Mouse (Mus musculus): ENCODE measurements around the gene Tarbp1. TPM values are rescaled to one million over a fixed set of nuclear protein-coding genes. Genes with fewer than 3 reads are reported as not detected.
"Not testable (repeated sequence)": the region's sequence is repeated elsewhere in the genome, so short reads cannot be mapped to it uniquely, and the experiment has no call there.

Gene Tarbp1
- polyA plus RNA-seq, 1 experiment from 2014 or later, result 1.4 TPM

DNA sequence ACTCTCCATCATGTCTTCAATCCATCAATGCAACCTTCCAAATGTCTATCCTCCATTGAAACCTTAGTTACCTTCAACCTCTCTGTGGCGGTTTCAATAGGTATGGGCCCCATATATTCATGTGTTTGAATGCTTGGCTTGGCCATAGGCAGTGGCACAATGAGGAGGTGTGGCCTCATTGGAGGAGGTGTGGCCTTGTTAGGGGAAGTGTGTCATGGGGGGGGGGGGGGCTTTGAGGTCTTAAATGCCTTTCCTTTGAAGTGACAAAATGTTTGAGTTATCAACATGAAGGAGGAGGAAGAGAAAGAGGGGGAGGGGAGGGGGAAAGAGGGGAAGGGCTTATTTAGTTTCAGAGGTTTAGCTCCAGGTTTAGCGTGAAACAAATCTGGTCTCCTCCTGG lies 5.5 kb upstream of the Tarbp1 start:
- Histone ChIP-seq H3K27ac (no peak overlapping the region), H3K27me3 (peaks cover 19% of the 10 kb centered on the region), H3K9me3 (replicated peaks) (no peaks in the 10 kb centered on the region), H3K36me3 (ENCODE audit: poor library complexity, severe bottlenecking) (no peaks in the 10 kb centered on the region), H3K4me2 (no peak overlapping the region), H3K4me3 (no peak overlapping the region), H3K4me1 (peaks cover 4% of the 10 kb centered on the region; the same call in 1 of the 2 replicates), H3K9ac (no peak overlapping the region)
- WGBS, result 88% methylated on average over 2 of the region's 2 CpGs
- ATAC-seq, result no peak

DNA sequence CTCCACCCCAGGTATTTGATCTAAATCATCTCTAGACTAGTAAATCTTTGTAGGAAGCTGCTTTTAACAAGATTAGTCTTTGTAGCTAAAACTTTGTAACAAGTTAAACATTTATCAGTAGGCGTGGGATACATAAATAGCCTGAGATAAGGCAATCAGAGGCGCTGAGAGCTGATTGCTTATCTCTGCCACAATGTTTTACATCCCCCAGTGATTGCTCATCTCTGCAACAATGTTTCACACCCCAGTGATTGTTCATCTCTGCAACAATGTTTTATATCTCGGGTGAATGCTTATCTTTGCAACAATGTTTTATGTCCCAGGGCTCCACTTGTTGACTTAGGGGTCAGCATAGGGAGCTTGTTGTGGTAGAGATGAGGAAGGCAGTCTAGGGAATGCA lies 3.8 kb upstream of the Tarbp1 start:
- no peak overlapping the region for H3K9ac ChIP-seq
- H3K27me3 ChIP-seq, result peaks cover 13% of the 10 kb centered on the region
- H3K9me3 ChIP-seq (replicated peaks), result no peaks in the 10 kb centered on the region
- no peak for ATAC-seq
- no peak overlapping the region for H3K4me2 ChIP-seq
- H3K4me3 ChIP-seq, result no peak overlapping the region
- WGBS, result 68% methylated on average over 3 of the region's 3 CpGs
- no peak overlapping the region for H3K27ac ChIP-seq
- no peaks in the 10 kb centered on the region for H3K36me3 ChIP-seq (ENCODE audit: poor library complexity, severe bottlenecking)
- peaks cover 8% of the 10 kb centered on the region for H3K4me1 ChIP-seq

DNA sequence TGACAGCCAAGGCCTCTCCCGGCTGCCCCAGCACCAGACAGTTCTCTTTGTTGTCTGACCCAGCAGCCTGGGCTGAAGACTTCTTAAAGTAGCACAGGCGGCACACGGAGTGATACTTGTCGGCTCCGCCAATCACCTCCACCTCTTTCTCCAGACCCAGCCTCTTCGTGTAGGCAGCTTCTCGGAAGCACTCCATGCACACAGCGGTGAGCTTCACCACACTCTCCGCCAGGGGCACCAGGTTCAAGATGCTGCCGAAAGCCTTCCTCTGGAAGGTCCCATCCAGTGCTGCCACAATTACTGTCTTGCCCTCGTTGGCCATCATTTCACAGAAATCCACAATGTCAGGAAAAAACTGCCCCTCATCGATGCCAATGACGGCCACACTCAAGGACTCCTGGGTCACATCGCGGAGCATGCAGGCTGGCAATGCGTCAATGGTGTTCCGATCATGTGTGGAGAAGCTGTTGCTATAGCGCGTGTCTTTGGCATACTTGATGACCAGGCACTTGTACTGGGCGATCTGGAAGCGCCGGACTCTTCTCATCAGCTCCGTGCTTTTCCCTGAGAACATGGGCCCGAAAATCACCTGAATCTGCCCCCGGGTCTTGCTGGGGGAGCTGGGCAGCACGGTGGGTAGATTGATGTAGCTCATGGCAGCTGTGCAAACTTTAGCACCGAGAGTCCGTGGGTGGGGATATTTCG lies 1.4 kb upstream of the Tarbp1 start:
- H3K4me3 ChIP-seq; H3K9ac ChIP-seq; H3K4me2 ChIP-seq; H3K36me3 ChIP-seq (ENCODE audit: poor library complexity, severe bottlenecking); ATAC-seq; H3K9me3 ChIP-seq (replicated peaks); H3K27ac ChIP-seq: not testable (repeated sequence)
- WGBS, result 50% methylated on average over 29 of the region's 29 CpGs
- Histone ChIP-seq H3K27me3 (peaks cover 10% of the 10 kb centered on the region), H3K4me1 (peaks cover 17% of the 10 kb centered on the region)

DNA sequence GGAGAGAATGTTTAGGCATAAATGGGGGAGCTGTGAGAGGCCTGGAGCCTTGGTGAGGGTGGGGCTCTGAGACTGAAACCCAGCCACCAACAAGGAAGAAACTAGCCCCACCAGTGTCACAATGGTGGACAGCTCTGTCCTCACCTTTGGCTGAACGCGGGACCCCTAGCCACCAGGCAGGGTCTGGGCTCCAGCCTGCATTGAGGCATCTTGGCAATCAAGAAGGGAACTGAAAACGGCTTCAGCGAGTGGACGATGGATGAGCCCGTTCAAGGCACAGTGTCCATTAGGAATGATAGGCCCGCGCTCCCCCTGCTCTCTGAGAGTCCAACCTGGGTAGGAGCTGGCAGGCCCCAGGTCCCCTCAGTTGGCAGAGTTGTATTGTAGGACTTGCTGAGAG lies 873 bp upstream of the Tarbp1 start:
- H3K27ac ChIP-seq; H3K9me3 ChIP-seq (replicated peaks); ATAC-seq; H3K4me2 ChIP-seq; H3K36me3 ChIP-seq (ENCODE audit: poor library complexity, severe bottlenecking); H3K9ac ChIP-seq; H3K4me3 ChIP-seq: not testable (repeated sequence)
- H3K27me3 ChIP-seq, result peaks cover 10% of the 10 kb centered on the region
- WGBS, result 53% methylated on average over 8 of the region's 8 CpGs
- H3K4me1 ChIP-seq, result peaks cover 17% of the 10 kb centered on the region

DNA sequence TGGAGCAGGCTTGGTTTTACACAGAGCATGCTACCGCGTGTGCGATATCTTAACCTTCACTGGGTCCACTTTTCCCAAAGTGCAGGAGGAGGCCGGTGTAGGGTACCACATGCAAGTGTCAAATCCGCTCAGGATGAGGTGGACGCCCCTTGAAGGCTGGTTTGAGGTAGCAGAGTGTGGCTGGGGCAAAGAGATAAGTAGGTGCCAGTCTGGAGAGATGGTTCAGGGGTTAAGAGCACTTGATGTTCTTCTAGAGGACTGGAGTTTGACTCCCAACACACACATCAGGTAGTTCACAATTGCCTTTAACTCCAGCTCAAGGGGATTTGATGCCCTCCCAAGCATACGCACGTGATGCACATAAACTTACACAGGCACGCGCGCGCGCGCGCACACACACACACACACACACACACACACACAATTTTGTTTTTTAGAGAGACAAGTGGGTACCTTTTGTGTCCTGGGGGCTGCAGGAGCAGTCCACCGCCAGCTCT lies 1.0 kb downstream of the Tarbp1 start:
- 0 out of 2 replicates have a peak, but pooled peaks have one; percentile 5 for ATAC-seq

DNA sequence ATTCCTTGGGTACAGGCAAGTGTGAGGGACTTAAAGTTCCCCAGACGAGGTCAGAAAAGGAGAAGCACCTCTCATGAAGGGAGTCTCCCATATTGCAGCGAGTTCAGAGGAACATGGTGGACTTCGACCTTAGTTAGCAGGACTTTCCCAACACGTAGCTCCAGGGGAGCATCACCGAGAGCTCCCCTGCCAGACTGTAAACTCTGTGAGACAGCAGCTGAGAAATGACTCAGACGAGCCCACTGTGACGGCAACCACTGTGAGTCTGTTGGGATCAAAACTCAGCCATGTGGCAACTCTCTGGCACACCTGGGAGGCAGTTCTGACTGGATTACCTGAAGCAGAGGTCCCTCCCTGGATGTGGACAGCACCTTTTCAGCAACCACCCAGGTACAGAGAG lies 10.8 kb downstream of the Tarbp1 start:
- no peak for ATAC-seq
- H3K4me2 ChIP-seq, result no peak overlapping the region
- H3K9ac ChIP-seq, result no peak overlapping the region
- no peaks in the 10 kb centered on the region for H3K27me3 ChIP-seq
- H3K36me3 ChIP-seq (ENCODE audit: poor library complexity, severe bottlenecking), result peaks cover 72% of the 10 kb centered on the region
- no peaks in the 10 kb centered on the region for H3K4me1 ChIP-seq
- WGBS, result 89% methylated on average over 7 of the region's 7 CpGs
- no peak overlapping the region for H3K27ac ChIP-seq
- H3K4me3 ChIP-seq, result no peak overlapping the region
- H3K9me3 ChIP-seq (replicated peaks), result no peaks in the 10 kb centered on the region

More for the DNA sequence above, 1.0 kb downstream of the Tarbp1 start:
- Histone ChIP-seq H3K4me3 (peak overlapping the region; percentile 88), H3K4me1 (peaks cover 17% of the 10 kb centered on the region), H3K4me2 (peak overlapping the region; percentile 85), H3K27ac (peak overlapping the region; percentile 89), H3K9ac (peak overlapping the region; percentile 82), H3K9me3 (replicated peaks) (no peaks in the 10 kb centered on the region), H3K36me3 (ENCODE audit: poor library complexity, severe bottlenecking) (peaks cover 17% of the 10 kb centered on the region), H3K27me3 (peaks cover 10% of the 10 kb centered on the region)
- 12% methylated on average over 16 of the region's 16 CpGs for WGBS

DNA sequence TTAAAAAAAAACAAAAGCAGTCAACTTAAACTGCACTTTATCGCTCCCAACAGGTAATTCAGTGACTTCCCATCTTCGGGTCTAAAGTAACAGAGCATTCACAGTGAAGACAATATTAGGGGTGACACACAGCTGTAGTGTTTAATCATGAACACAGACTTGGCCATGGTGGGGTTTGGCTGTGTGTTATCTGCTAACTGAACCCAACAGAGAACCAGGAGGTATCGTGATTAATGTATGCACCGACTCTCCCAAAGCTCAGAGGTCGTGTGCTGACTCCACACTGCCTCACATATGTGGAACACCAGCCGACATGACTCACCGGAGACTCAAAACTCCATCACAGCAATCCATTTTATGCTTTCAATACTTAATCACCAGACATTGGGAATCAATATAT lies 13.1 kb downstream of the Tarbp1 start:
- H3K4me2 ChIP-seq, result no peak overlapping the region
- 82% methylated on average over 7 of the region's 7 CpGs for WGBS
- no peaks in the 10 kb centered on the region for H3K4me1 ChIP-seq

DNA sequence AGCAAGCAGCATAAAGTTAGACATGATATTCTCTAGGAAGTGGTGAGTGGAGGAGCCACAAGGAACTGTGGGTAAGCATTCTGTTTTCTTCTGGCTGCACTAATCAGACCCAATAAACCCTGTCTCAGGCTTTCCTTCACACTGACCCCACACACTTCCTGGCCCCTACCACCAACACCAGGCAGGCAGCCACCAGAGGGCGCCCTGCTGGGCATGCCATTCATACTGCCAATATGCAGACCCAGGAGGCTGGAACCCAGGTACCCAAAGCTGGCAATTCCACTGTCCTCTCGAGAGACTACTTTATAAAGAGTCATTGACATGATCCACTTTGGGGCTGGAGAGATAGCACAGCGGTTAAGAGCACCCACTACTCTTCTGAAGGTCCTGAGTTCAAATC lies 14.6 kb downstream of the Tarbp1 start:
- Histone ChIP-seq H3K4me3 (no peak overlapping the region), H3K27ac (no peak overlapping the region), H3K9ac (no peak overlapping the region), H3K4me1 (no peaks in the 10 kb centered on the region), H3K36me3 (ENCODE audit: poor library complexity, severe bottlenecking) (peaks cover 77% of the 10 kb centered on the region), H3K27me3 (no peaks in the 10 kb centered on the region), H3K9me3 (replicated peaks) (no peaks in the 10 kb centered on the region), H3K4me2 (no peak overlapping the region)
- no peak for ATAC-seq
- 61% methylated on average over 3 of the region's 3 CpGs for WGBS

More for the DNA sequence above, 13.1 kb downstream of the Tarbp1 start:
- no peak for ATAC-seq
- Histone ChIP-seq H3K27me3 (no peaks in the 10 kb centered on the region), H3K36me3 (ENCODE audit: poor library complexity, severe bottlenecking) (peaks cover 72% of the 10 kb centered on the region), H3K9me3 (replicated peaks) (no peaks in the 10 kb centered on the region), H3K27ac (no peak overlapping the region), H3K4me3 (no peak overlapping the region), H3K9ac (no peak overlapping the region)

DNA sequence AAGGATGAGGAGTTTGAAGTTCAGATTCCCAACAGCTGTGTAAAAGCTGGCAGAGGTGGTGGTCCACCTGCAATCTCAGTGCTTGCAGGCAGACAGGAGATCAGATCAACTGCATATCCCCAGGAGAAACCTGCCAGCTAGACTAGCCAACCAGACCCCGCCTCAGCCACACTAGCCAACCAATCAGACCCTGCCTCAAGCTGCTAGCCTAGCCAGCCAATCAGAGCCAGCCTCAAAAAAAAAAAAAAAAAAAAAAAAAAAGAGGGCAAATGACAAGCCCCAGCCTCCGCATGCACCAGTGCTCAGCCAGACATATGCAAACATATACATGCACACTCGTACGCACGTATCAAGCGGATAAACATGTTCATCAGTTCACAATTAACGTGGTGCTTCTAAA lies 19.5 kb downstream of the Tarbp1 start:
- Histone ChIP-seq H3K27me3 (no peaks in the 10 kb centered on the region), H3K4me2 (no peak overlapping the region), H3K4me1 (no peaks in the 10 kb centered on the region), H3K4me3 (no peak overlapping the region), H3K36me3 (ENCODE audit: poor library complexity, severe bottlenecking) (peaks cover 87% of the 10 kb centered on the region), H3K9ac (no peak overlapping the region), H3K9me3 (replicated peaks) (no peaks in the 10 kb centered on the region), H3K27ac (no peak overlapping the region)
- WGBS, result 83% methylated on average over 7 of the region's 7 CpGs
- ATAC-seq, result 0 out of 2 replicates have a peak, but pooled peaks have one; percentile 24

DNA sequence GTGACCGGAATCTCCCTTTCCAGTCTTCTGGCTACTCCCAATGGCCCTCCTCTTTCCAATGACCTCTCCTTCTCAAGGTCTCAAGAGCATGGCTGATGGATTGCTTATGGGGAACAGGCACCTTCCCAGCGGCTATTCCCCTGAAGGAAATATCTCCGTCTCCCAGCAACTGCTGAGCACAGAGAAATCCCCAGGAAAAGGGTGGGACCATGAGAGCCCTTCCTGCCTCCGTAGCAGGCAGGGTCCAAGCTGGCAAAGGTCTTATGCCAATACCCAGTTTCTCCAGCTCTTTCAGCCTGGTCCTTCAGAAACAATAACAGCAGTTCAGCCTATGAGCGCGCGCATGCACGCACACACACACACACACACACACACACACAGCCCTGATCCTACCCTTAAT lies 23.7 kb downstream of the Tarbp1 start:
- Histone ChIP-seq H3K36me3 (ENCODE audit: poor library complexity, severe bottlenecking) (peaks cover 88% of the 10 kb centered on the region), H3K4me2 (no peak overlapping the region), H3K9me3 (replicated peaks) (no peaks in the 10 kb centered on the region), H3K4me3 (no peak overlapping the region), H3K27ac (no peak overlapping the region), H3K4me1 (no peaks in the 10 kb centered on the region), H3K27me3 (no peaks in the 10 kb centered on the region), H3K9ac (no peak overlapping the region)
- ATAC-seq, result no peak
- WGBS, result 92% methylated on average over 8 of the region's 8 CpGs

DNA sequence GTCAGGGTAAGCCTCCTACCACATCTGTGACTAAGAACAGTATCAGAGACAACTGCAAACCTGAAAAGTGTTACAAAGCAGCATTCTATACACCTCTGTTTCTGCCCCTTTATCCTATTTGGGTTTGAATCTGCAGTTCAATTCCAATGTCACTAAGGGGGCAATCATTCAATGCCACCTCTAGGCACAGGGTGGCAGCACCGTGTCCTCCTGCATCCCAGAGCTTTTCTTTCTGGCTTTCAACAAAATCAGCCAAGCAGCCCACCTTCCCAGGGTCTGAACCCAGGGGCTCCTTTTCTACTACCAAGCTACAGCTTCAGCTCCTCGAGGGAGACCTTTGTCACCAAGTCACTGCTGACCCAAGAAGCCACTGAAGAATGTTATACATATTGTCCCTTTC lies 35.9 kb downstream of the Tarbp1 start:
- Histone ChIP-seq H3K36me3 (ENCODE audit: poor library complexity, severe bottlenecking) (peaks cover 67% of the 10 kb centered on the region), H3K27ac (no peak overlapping the region), H3K4me3 (no peak overlapping the region), H3K27me3 (no peaks in the 10 kb centered on the region), H3K9ac (no peak overlapping the region), H3K4me2 (no peak overlapping the region), H3K9me3 (replicated peaks) (no peaks in the 10 kb centered on the region), H3K4me1 (no peaks in the 10 kb centered on the region)
- 57% methylated on average over 2 of the region's 2 CpGs for WGBS
- no peak for ATAC-seq

DNA sequence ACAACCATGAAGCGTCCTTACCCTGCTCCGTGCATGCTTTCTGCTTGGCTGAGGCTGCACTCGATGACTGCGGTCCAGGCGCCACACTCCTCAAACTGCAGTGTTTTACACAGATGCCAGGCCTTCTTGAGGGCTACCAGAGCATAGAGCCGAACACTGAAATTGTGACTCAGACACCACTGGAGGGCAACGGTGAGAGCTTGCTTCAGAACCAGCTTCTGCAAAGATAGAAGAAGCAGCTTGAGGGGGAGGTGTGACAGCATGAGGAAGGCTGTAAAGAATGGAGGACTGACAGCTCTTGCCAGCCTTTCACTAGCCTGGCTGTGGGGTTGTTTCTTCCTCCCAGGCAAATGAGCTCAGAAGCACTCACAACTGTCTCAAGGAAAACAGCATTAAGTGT lies 41.0 kb downstream of the Tarbp1 start:
- H3K27ac ChIP-seq, result no peak overlapping the region

DNA sequence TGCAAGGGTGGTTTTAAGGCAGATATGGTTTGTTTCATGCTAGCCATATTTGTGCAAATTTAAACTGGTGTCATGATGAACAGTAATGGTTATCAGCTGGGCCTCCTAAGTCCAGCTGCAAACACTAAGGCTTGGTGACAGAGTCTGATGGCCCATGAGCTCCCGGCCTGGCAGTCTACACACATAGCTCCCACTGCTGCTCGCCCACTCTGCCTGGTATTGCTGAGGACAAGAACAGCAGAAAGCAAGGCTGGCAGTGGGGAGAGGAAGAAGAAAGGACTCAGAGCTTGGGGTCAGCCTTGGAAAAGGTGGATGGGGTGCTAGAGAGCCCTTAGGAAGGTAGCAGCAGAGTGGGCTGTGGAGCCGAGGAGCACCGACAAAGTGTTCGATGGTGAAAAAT lies 45.2 kb downstream of the Tarbp1 start:
- Histone ChIP-seq H3K27me3 (no peaks in the 10 kb centered on the region), H3K9me3 (replicated peaks) (no peaks in the 10 kb centered on the region), H3K36me3 (ENCODE audit: poor library complexity, severe bottlenecking) (peaks cover 84% of the 10 kb centered on the region), H3K4me2 (no peak overlapping the region), H3K4me1 (no peaks in the 10 kb centered on the region), H3K4me3 (no peak overlapping the region), H3K27ac (no peak overlapping the region), H3K9ac (no peak overlapping the region)
- 91% methylated on average over 5 of the region's 5 CpGs for WGBS
- ATAC-seq, result no peak

More for the DNA sequence above, 41.0 kb downstream of the Tarbp1 start:
- no peak overlapping the region for H3K4me2 ChIP-seq
- H3K27me3 ChIP-seq, result no peaks in the 10 kb centered on the region
- no peak overlapping the region for H3K4me3 ChIP-seq
- ATAC-seq, result no peak
- H3K4me1 ChIP-seq, result no peaks in the 10 kb centered on the region
- peaks cover 85% of the 10 kb centered on the region for H3K36me3 ChIP-seq (ENCODE audit: poor library complexity, severe bottlenecking)
- H3K9me3 ChIP-seq (replicated peaks), result no peaks in the 10 kb centered on the region
- WGBS, result 85% methylated on average over 7 of the region's 7 CpGs
- H3K9ac ChIP-seq, result no peak overlapping the region
